Mouse (Mus musculus) cerebellum, adult 2 months (tissue): ENCODE data around the gene Nox1.

ENCODE experiments used
- CTCF ChIP-seq: fragments of 200-500 bp; IDR thresholded peaks from 2 replicates; pipeline ENCODE4 v1.5.1; 2011; ENCODE audit warnings: low read depth, mild to moderate bottlenecking, control low read depth, low read length, moderate library complexity, borderline replicate concordance; ENCODE audit not compliant: insufficient read depth
- POLR2A ChIP-seq: fragments of 200-500 bp; IDR thresholded peaks from 2 replicates; pipeline ENCODE4 v1.6.1; 2011; ENCODE audit warnings: low read length, control low read depth, borderline replicate concordance; ENCODE audit not compliant: insufficient read depth

GRCm38 (mm10) chrX:134048994-134049393 lies 172.8 kb downstream of the Nox1 start:
- no peak for TF ChIP-seq CTCF
- no peak for TF ChIP-seq POLR2A
